Mouse (Mus musculus) gastrocnemius, postnatal 10 days (tissue): Measurements from ENCODE around the gene Aga. TPM values are rescaled to one million over a fixed set of nuclear protein-coding genes. Genes with fewer than 3 reads are reported as not detected.
"Not testable (repeated sequence)": the region's sequence is repeated elsewhere in the genome, so short reads cannot be mapped to it uniquely, and the experiment has no call there.

Experiments
- DNase-seq: peaks from one replicate; pipeline ENCODE4 v3.0.0; 2021; ENCODE audit warnings: mixed read lengths
- long read RNA-seq, 2 experiments: library from polyadenylated mRNA; stranded (forward); transcript quantifications; one replicate each; pipeline ENCODE4 v2.0.0; 2021
- total RNA-seq, 2 experiments: library from RNA; stranded (reverse); gene quantifications; 2 replicates each; pipeline ENCODE4 v1.2.3; 2021

The Aga gene
- 10 to 100 TPM; 17.1 to 18.6 TPM for total RNA-seq
- long read RNA-seq, experiment 1, transcript Aga-201 (9 exons, 1,181 nt), result major isoform, 32 of 36 reads
- long read RNA-seq, experiment 1, partial matches to known transcripts, result 0 of 36 reads
- long read RNA-seq, experiment 1, other reads (novel, unspliced or antisense), result 4 of 36 reads
- long read RNA-seq, experiment 2, transcript Aga-201 (9 exons, 1,181 nt), result major isoform, 17 of 19 reads
- long read RNA-seq, experiment 2, partial matches to known transcripts, result 0 of 19 reads
- long read RNA-seq, experiment 2, other reads (novel, unspliced or antisense), result 2 of 19 reads

DNA sequence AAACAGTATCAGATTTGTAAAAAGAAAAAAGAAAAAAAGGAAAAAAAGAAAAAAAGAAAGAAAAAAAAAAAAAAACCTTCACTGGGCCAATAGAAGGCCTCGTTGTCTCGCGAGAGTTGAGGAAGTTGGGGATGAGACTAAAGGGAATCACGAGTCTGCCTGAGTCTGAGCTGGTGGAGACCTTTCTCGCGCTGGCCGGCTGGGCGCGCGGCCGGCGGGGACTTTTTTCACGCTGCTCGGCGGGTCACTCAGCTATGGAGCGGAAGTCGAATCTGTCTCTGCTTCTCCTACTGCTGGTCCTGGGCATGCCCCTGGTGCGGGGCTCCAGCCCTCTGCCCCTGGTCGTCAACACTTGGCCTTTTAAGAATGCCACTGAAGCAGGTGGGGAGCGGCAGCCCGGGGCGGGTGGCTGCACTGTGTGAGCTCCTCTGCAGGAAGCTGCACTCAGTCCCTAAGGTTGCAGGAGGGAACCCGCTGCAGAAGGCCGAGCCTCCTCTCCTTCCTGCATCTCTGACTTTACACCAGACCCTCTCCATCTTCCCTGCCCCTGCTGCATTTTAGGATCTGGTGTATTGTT, at the start of gene Aga:
TSS of gene Aga (plus strand) at position 177 of the 577 bp plus-strand sequence.
- DNase-seq, result peak; percentile 86

DNA sequence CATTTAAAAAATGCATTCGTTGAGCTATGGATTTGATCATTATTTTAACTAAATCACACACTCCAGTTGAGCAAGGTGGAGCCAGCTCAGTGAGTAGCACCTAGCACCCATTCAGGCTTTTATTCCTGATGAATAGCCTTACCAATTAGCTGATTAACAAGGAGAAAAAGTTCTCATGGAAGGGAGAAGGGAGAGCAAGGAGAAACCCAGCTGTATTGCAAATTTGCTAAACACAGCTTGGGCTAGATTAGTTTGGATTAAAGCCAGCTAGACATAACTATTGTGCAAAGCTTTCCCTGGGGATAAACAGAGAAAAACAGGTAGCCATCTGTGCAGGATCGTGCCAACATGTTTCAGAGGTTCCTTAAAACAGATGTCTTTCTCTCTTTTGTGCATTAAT, 22.5 kb upstream of the Aga start:
- DNase-seq, result no peak

DNA sequence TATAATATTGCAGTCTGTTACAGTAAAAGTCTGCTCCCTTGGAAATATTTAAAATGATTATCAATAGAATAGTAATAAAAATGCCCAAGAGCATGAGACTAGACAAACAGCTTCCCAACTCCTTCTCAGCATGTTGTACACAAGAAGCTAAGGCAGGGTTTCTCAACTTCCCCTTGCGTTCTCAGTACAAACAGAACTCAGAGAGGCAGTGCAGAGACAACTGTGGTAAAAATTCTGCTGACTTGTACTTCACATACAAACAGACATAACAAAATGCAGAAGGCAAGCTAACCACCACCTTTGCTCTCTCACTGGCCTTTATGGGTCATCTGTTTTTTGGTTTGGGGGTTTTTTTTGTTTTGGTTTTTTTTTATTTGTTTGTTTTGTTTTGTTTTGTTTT, 15.3 kb upstream of the Aga start:
- no peak for DNase-seq

DNA sequence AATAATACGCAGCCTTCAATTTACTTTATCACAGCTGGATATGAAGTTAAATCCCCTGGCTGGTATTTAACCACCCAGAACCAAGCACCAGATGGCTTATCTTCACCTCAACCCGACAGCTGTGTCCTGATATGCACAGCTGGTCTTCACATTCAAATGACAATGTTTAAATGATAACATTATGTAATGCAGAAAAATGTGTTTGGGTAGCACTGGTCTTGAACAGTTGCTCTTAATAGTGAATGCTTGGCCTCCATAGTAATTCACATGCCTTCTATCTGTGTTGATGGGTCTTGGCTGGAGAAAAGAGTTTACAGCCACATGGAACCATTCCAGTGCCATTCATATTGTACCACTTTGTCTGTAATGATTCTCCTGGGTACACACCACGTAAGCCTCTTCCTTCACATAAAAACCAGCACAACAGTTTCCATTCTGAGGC, 14.6 kb upstream of the Aga start:
- DNase-seq, result no peak

DNA sequence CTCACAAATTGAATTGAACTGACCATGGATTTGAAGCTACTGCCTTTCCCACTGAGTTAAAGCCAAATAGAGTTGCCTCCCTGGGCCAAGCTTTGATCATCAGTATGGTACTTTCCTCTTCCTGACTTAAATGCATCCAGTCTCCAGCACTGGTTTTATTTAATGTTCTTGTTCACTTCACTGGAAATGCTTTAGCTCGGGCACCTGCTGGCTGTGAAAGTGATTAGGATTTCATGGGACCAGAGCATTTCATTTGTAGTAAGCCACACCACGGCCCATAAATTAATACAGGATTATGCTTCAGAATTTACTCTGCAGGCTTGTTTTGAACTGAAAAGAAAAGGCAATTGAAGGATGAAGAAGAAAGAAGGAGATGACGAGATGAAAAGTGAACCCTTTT, 26.5 kb downstream of the Aga start:
- not testable (repeated sequence) for DNase-seq

DNA sequence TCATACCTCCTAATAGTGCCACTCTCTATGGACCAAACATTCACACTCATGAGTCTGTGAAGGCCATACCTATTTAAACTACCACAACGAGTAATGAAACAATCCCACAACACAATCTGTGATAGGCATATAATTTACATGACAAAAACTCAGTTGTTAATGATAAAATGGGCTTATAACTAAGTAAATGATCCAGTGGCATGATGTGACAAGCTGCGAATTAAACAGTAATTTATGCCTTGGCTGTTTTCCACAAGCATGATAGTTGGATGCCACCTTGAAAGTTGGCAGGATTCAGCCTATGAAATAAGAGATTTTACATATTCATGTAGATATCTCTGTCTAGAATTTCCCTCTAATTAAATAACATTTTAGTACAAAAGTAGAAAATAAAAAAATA, 28.1 kb downstream of the Aga start:
- no peak for DNase-seq

DNA sequence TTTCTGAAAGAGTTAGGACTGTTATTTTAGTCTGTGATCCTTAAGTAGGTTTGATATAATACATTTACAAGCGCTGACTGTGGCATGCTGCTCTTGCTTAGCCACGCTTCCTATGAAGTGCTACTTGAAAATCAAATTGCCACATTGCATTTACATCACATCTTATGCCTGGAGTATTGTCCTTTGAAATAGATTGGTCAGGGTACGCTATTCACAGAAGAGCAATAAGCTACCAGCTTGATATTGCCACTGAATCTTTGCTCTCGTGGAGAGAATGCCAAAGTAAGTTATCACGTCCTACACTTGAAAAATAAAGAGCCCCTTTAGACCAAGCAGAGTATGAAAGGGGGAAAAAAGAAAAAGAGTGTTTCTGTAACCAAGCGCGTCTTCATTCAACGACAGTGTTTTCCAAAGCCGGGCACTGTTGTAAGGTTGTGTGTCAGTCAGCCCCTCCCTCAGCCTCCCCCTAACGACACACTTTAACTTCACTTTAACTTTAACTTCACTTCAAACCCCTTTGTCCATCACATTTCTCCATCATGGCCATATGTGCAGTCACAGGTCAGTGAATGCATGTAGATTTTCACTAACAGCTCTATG, 51.0 kb downstream of the Aga start:
- no peak for DNase-seq

DNA sequence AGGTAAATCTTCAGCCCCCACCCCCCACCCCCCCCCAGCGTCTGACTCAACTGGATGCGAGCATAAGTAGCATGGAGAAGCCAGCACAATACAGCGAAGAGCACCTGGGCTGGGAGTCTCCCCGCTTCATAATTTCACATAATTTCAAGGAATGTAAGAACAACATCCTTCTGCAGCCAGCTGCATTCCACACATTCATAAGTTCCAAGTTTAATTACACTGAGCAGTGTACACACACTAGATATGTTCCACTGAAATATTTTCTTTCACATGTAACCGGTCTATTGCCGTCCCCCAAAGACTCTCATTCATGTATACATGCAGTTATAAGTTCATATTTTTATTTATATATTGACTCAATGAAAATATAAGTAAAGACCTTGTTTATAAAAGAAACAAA, 54.7 kb downstream of the Aga start:
- no peak for DNase-seq

Other genes starting within 250 kb of the Aga start
- 1 to 10 TPM; 5.6 to 7.5 TPM for gene Neil3, start 127.3 kb downstream of the Aga start, total RNA-seq